Mouse (Mus musculus): ENCODE results near the gene Fosb.
A peak's percentile ranks its signal among the peaks of the same experiment; 100 is the strongest.

Gene Fosb

DNA sequence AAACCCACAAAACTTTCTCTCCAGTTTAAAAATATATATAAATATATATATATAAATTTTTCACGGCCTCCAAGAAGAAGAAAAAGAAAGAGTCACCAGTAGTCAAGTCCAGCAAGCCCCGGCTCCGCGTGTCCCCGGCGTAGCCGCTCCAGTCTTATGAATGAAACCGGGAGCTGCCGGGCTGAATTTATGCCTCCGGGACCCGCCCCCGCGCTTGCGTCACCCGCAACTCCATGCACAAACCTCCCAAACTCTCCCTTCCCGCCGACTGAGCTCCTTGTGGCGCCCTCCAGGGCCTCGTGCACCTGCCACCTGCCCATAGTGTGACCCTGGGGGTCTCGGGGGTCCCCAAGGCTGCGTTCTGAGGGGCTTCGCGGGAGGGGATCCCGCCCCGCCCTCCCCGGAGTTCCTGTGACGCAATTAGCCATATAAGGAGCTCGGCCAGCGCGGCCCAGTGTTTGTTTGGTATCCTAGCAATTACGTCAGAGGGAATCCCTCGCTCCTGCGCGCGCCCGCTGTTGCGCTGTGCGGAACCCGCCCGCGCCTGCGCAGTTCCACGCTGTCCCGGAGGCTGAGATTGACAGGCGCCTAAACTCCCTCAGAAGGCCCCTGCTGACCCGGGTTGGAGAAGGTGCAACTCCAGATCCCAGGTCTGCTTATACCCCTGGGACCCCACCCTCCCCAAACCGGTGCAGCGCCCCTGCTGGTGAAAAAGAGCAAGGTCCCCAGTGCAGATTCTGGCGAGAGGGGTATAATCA is at the start of gene Fosb:
Fosb (minus strand) TSS at position 168 of the 758 bp plus-strand sequence.
- DNase-seq (ENCODE audit: low read depth, low spot score): peak; percentile 97

GRCm38 (mm10) chr7:19359299-19359891 is 49.5 kb upstream of the Fosb start, which contains the start of the genes Cd3eap and Ppp1r13l:
Gene Cd3eap (minus strand): TSS chr7:19359483.
Gene Ppp1r13l (plus strand): TSS chr7:19359749.
- peak; percentile 86 for DNase-seq (ENCODE audit: low read depth, low spot score)

- DNase-seq (ENCODE audit: low read depth, low spot score): no peak
These were observed 48.8 kb upstream of the Fosb start for GRCm38 (mm10) chr7:19358634-19359033.

- DNase-seq (ENCODE audit: low read depth, low spot score): no peak
These were observed 47.8 kb upstream of the Fosb start for GRCm38 (mm10) chr7:19357381-19358375.

- DNase-seq (ENCODE audit: low read depth, low spot score): no peak
These were observed 46.5 kb upstream of the Fosb start for GRCm38 (mm10) chr7:19356311-19356710.

DNA sequence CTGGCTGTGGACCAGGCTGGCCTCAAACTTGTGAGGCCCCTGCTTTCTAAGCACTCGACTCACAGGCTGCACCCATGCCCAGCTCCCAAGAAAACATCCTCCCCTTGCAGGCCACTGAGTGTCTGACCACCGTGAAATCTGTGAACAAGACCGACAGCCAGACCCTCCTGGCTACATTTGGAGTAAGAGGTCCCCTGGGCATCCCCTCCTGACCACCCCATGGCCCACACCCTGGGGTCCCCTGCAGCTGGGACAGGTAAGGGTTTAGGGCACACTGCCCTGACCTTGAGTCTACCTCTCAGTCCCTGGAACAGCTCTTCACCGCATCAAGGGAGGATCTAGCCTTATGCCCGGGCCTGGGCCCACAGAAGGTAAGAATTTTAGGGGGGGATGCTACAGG is 45.1 kb upstream of the Fosb start:
- DNase-seq (ENCODE audit: low read depth, low spot score): no peak

DNA sequence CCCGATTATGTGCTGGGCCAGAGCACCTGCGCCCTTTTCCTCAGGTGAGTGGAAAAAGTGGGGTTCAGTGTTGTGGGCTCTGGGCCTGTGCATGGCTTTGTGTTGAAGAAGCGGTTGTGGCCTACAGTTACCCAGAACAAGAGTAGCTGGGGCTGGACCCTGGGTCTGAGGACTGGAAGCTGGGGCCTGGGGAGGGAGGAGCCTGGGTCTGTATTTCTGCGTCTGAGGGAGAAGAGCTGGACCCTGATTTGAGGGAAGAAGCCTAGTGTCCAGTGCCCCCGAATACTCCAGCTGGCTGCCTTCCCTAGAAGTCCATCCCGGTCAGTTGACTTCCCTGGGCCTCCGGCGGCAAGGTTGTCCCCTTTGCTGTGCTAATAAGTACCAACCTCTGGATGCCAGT is 40.4 kb upstream of the Fosb start:
- DNase-seq (ENCODE audit: low read depth, low spot score): no peak

DNA sequence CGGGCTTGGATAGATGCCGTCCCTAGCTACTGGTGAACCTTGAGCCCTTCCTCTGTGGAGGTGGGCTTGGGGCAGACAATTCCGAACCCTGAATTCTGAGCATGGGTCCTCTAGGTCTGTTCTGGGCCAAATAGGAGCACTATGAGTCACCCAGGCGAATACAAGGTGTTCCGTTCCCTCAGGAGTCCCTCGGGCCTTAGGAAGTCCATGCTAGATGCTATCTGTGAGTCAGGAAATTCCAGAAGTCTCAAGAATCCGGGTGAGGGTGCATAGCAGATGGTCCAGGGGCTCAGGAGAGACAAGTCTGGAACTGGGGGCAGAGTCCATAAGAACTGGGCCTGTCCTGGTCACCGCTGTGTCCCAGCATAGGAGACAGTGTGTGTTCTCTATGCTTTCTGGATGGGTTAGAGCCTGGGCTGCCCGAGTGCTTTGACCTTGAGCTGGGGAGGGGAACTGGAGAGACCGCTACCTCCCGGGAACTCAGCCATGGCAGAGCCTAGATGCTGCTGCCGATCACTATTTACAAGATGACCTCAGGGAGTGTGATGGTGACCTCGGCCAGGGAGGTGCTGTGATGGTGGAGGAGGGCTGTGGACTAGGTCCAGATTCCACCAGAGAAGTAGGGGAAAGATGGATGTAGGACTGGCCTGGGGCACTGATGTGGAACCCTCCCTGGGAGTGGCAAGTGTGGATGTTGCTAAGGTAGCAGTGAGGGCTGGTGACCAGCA is 39.5 kb upstream of the Fosb start:
- no peak for DNase-seq (ENCODE audit: low read depth, low spot score)

DNA sequence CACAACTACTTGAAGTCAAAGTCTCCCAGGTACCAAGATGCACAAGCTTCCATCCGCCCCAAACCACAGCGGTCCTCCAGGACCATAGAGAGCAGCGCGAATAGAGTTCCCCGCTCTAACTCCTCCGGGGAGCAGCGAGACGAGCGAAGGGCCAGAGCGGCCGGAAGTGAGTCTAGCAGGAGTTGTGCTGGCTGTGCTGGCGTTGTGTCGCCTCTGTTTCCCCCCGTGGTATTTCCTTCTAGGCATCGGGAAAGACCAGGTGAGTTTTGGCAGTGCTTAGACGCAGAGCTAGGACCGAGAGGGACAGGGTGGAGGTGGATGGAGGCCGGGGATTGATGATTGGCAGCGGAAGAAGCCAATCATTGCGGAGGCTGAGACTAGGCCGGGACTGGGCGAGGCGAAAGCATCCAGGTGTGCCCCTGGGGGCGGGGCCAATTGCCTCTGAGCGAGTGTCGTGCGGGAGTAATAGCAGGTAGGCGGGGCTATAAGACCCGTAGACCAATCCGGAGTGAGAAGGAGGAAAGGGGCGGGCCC is 35.2 kb upstream of the Fosb start:
- peak; percentile 99 for DNase-seq (ENCODE audit: low read depth, low spot score)

- no peak for DNase-seq (ENCODE audit: low read depth, low spot score)
These were observed 34.5 kb upstream of the Fosb start, which contains the start of gene Ercc1 for GRCm38 (mm10) chr7:19344237-19344847. Gene Ercc1 (plus strand): TSS chr7:19344778.

DNA sequence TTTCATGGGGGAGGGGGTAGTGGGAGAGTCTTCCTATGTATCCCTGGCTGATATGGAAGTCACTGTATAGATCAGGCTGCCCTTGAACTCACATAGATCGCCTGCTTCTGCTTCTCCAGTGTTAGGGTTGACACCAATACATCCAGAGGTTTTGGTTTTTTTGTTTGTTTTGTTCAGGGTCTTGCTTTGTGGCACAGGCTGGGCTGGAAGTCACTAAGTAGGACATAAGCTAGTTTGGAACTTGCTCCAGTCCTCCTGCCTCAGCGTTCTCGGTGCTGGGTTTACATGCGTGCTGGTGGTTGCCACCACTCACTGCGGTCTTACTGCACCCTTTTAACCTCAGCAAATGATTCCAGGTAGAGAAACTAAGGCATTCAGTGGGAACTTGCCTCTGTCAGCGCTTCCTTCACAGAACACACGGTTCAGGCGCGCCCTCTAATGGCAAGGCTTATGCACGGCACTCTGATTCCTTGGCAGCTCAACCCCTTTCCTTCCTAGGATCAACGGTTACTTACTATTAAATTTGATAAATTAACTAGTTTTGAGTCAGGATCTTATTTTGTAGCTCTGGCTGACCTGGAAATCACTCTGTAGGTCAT is 33.5 kb upstream of the Fosb start:
- peak; percentile 90 for DNase-seq (ENCODE audit: low read depth, low spot score)

- no peak for DNase-seq (ENCODE audit: low read depth, low spot score)
These were observed 32.7 kb upstream of the Fosb start for GRCm38 (mm10) chr7:19342481-19343027.

DNA sequence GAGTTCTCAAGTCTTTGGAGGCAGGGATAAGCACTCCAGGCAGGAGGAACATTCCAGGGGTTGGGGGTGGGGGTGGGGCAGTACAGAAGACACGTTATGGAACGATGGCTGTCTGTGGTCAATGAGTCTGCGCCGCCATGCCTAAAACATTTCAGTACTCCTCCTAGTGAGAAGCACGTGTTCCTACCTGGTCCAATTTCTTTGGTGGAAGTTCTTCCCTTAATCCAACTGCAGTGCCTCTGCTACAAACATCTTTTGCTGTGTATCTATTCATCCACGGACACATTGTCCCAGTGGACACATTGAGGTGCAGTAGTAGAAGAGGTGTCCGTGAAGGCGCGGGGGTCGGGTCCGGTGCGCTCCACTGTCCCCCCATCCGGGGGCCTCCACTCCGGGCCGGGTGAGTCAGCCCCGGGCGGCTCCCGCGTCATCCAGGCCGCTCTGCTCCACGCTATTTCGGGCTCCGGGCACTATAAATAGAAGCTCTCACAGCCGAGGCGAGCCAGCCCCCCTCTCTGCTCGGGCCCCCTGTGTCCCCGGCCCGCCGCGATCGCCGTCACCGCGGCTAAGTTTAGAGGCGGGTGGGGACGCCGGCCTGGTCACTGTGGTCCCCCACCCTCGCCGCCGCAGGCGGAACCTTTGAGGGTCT is 32.0 kb upstream of the Fosb start:
- DNase-seq (ENCODE audit: low read depth, low spot score): peak; percentile 55

- DNase-seq (ENCODE audit: low read depth, low spot score): no peak
These were observed 31.4 kb upstream of the Fosb start for GRCm38 (mm10) chr7:19341250-19341649.

DNA sequence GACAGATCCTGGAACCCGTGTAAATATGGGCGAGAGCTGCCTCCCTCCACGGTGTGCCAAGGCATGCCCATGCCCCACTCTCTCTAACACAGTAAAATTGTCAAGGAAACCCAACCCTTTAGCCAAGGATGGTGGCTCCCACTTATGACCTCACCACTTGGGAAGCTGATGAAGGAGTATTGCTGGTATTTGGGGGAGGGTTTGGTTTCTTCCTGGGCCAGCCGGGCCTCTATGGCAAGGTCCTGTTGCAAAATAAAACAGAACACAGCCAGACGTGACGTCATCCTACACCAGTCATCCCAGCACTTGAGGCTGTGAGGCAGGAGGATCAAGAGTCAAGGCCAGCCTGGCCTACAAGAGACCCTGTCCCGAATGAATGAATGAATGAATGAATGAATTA is 28.7 kb upstream of the Fosb start:
- no peak for DNase-seq (ENCODE audit: low read depth, low spot score)

DNA sequence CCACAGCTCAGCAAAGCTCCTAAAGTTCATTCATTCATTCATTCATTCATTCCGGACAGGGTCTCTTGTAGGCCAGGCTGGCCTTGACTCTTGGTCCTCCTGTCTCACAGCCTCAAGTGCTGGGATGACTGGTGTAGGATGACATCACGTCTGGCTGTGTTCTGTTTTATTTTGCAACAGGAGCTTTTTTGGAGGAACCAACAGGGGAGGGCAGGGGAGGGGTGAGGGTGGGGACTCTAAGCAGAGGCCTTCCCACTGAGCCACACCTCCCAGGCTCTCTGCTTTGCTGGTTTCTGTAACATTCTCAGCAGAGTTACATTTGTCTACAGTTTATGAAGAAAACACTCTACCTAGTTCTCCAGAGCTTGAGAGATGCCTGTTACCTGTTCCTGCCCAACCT is 28.2 kb upstream of the Fosb start:
- no peak for DNase-seq (ENCODE audit: low read depth, low spot score)

DNA sequence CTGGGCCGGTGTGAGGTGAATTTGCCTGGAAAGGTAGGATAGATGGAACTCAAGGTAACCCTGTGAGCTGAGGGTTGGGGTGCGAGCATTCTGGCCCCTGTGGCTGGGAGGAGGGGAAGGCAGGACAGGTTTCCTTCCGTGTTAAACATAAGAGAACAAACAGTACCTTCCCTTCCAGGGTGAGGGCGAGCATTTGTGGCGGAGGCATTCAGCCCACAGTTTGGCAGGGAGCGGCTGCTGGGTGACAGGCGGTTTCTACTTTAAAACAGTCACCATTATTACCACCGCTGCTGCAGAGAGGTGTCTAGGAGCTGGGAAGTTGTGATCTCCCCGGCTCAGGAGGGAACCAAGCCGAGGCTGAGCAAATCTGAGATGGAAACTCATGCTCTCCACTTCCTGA is 27.3 kb upstream of the Fosb start:
- no peak for DNase-seq (ENCODE audit: low read depth, low spot score)

DNA sequence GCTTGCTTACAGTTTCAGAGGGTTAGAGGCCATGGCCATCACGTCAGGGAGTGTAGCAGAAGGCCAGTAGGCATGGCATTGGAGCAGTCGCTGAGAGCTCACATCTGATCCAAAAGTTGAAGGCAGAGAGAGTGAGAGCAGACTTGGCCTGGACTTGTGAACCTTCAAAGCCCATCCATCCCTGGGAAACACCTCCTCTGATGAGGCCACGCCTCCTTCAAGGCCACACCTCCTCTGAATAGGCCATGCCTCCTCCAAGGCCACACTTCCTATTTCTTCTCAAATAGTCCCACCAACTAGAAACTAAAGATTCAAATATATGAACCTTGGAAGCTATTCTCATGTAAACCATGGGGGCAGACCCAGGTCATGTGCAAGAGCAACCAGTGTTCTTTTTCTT is 25.7 kb upstream of the Fosb start:
- peak; percentile 60 for DNase-seq (ENCODE audit: low read depth, low spot score)

GRCm38 (mm10) chr7:19332709-19333352 is 23.0 kb upstream of the Fosb start:
- DNase-seq (ENCODE audit: low read depth, low spot score): no peak

All from ES-CJ7 (cell line).